Mouse (Mus musculus): ENCODE measurements around the gene Zc3h8.

DNA sequence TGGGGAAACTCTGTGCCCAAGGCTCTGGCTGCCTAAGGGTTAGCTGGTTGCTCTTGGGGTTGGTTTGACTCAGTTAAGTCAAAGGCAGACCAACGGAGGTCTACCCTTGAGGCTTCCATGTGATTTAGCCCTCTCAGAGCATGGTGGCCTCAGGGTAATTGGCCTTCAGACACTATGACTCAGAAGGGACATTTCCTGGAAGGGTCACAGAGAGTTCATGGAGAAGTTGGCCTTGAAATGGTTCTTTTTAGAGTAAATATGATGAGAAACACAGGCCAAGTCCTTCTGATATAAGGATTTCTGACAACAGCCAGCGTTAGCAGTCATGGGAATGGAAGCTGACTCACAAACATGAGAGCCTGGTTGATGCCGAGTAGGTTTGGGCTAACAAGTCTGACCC, 40.2 kb downstream of the Zc3h8 start:
- TF ChIP-seq EP300 (optimal IDR thresholded peaks at IDR 0.05) (no peak), CTCF (IDR thresholded peaks at IDR 0.05; ENCODE audit: low read depth) (no peak)
